Mouse (Mus musculus): ENCODE measurements around the gene Gm10097. TPM values are rescaled to one million over a fixed set of nuclear protein-coding genes. Genes with fewer than 3 reads are reported as not detected.

The Gm10097 gene
- polyA plus RNA-seq (2015; fragmentation: Nextera tagmentation; extraction: Ambion mirVana), result 0.07 and 0.21 TPM in 2 replicates

- Histone ChIP-seq H3K9me3 (no peaks in the 10 kb centered on the region), H3K9ac (no peak within 1 kb of the TSS), H3K27ac (no peak within 1 kb of the TSS), H3K36me3 (peaks cover 4% of the 10 kb centered on the region; the same call in 1 of the 2 replicates), H3K4me3 (no peak within 1 kb of the TSS), H3K4me1 (peaks cover 8% of the 10 kb centered on the region), H3K4me2 (no peak within 1 kb of the TSS), H3K27me3 (no peaks in the 10 kb centered on the region)
- no peak for ATAC-seq (ENCODE audit: insufficient number of reproducible peaks, insufficient read depth, low FRiP score, low TSS enrichment, low read depth)
- WGBS, result 81% methylated on average over 14 of the region's 14 CpGs
Measured at GRCm38 (mm10) chr10:5068676-5069265, at the start of gene Gm10097. Gm10097 (plus strand) TSS chr10:5069192.

GRCm38 (mm10) chr10:5025906-5026305 is 43.1 kb upstream of the Gm10097 start:
- Histone ChIP-seq H3K9ac (no peak overlapping the region), H3K27me3 (no peaks in the 10 kb centered on the region), H3K4me2 (no peak overlapping the region), H3K27ac (no peak overlapping the region), H3K4me3 (no peak overlapping the region), H3K36me3 (0 out of 2 replicates have a peak, but pooled peaks cover 12% of the 10 kb centered on the region), H3K4me1 (no peaks in the 10 kb centered on the region), H3K9me3 (no peaks in the 10 kb centered on the region)
- 95% methylated on average over 4 of the region's 4 CpGs for WGBS
- ATAC-seq (ENCODE audit: insufficient number of reproducible peaks, insufficient read depth, low FRiP score, low TSS enrichment, low read depth), result no peak

- Histone ChIP-seq H3K36me3 (peaks cover 13% of the 10 kb centered on the region; the same call in 1 of the 2 replicates), H3K27ac (no peak overlapping the region), H3K4me3 (no peak overlapping the region), H3K27me3 (no peaks in the 10 kb centered on the region), H3K4me1 (no peaks in the 10 kb centered on the region), H3K9ac (no peak overlapping the region), H3K9me3 (no peaks in the 10 kb centered on the region), H3K4me2 (no peak overlapping the region)
- 80% methylated on average over 1 of the region's 1 CpGs for WGBS
- no peak for ATAC-seq (ENCODE audit: insufficient number of reproducible peaks, insufficient read depth, low FRiP score, low TSS enrichment, low read depth)
Measured at GRCm38 (mm10) chr10:5027208-5027607, 41.8 kb upstream of the Gm10097 start.

- H3K4me3 ChIP-seq, result no peak overlapping the region
- no peak overlapping the region for H3K4me2 ChIP-seq
- H3K36me3 ChIP-seq, result peaks cover 20% of the 10 kb centered on the region; the same call in 1 of the 2 replicates
- H3K9ac ChIP-seq, result no peak overlapping the region
- no peaks in the 10 kb centered on the region for H3K9me3 ChIP-seq
- 83% methylated on average over 9 of the region's 9 CpGs for WGBS
- no peaks in the 10 kb centered on the region for H3K27me3 ChIP-seq
- ATAC-seq (ENCODE audit: insufficient number of reproducible peaks, insufficient read depth, low FRiP score, low TSS enrichment, low read depth), result no peak
- no peak overlapping the region for H3K27ac ChIP-seq
- H3K4me1 ChIP-seq, result no peaks in the 10 kb centered on the region
Measured at GRCm38 (mm10) chr10:5028301-5028700, 40.7 kb upstream of the Gm10097 start.

- WGBS, result 57% methylated on average over 2 of the region's 2 CpGs
- no peak for ATAC-seq (ENCODE audit: insufficient number of reproducible peaks, insufficient read depth, low FRiP score, low TSS enrichment, low read depth)
Measured at GRCm38 (mm10) chr10:5029161-5029560, 39.8 kb upstream of the Gm10097 start.

GRCm38 (mm10) chr10:5029883-5030282 is 39.1 kb upstream of the Gm10097 start:
- 79% methylated on average over 1 of the region's 1 CpGs for WGBS
- no peaks in the 10 kb centered on the region for H3K9me3 ChIP-seq
- H3K27ac ChIP-seq, result no peak overlapping the region
- ATAC-seq (ENCODE audit: insufficient number of reproducible peaks, insufficient read depth, low FRiP score, low TSS enrichment, low read depth), result no peak
- no peak overlapping the region for H3K4me2 ChIP-seq
- no peaks in the 10 kb centered on the region for H3K27me3 ChIP-seq
- peaks cover 20% of the 10 kb centered on the region; the same call in 1 of the 2 replicates for H3K36me3 ChIP-seq
- H3K9ac ChIP-seq, result no peak overlapping the region
- H3K4me1 ChIP-seq, result no peaks in the 10 kb centered on the region
- no peak overlapping the region for H3K4me3 ChIP-seq

More at GRCm38 (mm10) chr10:5029161-5029560, 39.8 kb upstream of the Gm10097 start:
- Histone ChIP-seq H3K27ac (no peak overlapping the region), H3K4me2 (no peak overlapping the region), H3K4me3 (no peak overlapping the region), H3K9ac (no peak overlapping the region), H3K27me3 (no peaks in the 10 kb centered on the region), H3K9me3 (no peaks in the 10 kb centered on the region), H3K36me3 (peaks cover 20% of the 10 kb centered on the region; the same call in 1 of the 2 replicates), H3K4me1 (no peaks in the 10 kb centered on the region)

- no peaks in the 10 kb centered on the region for H3K9me3 ChIP-seq
- H3K27me3 ChIP-seq, result no peaks in the 10 kb centered on the region
- H3K36me3 ChIP-seq, result peaks cover 32% of the 10 kb centered on the region
- H3K4me2 ChIP-seq, result no peak overlapping the region
- 78% methylated on average over 15 of the region's 15 CpGs for WGBS
- H3K27ac ChIP-seq, result no peak overlapping the region
- ATAC-seq (ENCODE audit: insufficient number of reproducible peaks, insufficient read depth, low FRiP score, low TSS enrichment, low read depth), result no peak
- no peaks in the 10 kb centered on the region for H3K4me1 ChIP-seq
- H3K9ac ChIP-seq, result no peak overlapping the region
- H3K4me3 ChIP-seq, result no peak overlapping the region
Measured at GRCm38 (mm10) chr10:5032192-5033048, 36.6 kb upstream of the Gm10097 start.

- 80% methylated on average over 8 of the region's 8 CpGs for WGBS
Measured at GRCm38 (mm10) chr10:5041254-5041653, 27.7 kb upstream of the Gm10097 start.

GRCm38 (mm10) chr10:5044481-5044880 is 24.5 kb upstream of the Gm10097 start:
- no peak overlapping the region for H3K9ac ChIP-seq
- H3K4me1 ChIP-seq, result peaks cover 6% of the 10 kb centered on the region; the same call in 1 of the 2 replicates
- no peaks in the 10 kb centered on the region for H3K27me3 ChIP-seq
- no peak overlapping the region for H3K4me3 ChIP-seq
- ATAC-seq (ENCODE audit: insufficient number of reproducible peaks, insufficient read depth, low FRiP score, low TSS enrichment, low read depth), result no peak
- 87% methylated on average over 8 of the region's 8 CpGs for WGBS
- no peaks in the 10 kb centered on the region for H3K9me3 ChIP-seq
- H3K4me2 ChIP-seq, result no peak overlapping the region
- peaks cover 50% of the 10 kb centered on the region for H3K36me3 ChIP-seq
- H3K27ac ChIP-seq, result no peak overlapping the region

More at GRCm38 (mm10) chr10:5041254-5041653, 27.7 kb upstream of the Gm10097 start:
- Histone ChIP-seq H3K27ac (no peak overlapping the region), H3K4me2 (no peak overlapping the region), H3K4me3 (no peak overlapping the region), H3K36me3 (peaks cover 40% of the 10 kb centered on the region), H3K9ac (no peak overlapping the region), H3K9me3 (no peaks in the 10 kb centered on the region), H3K27me3 (no peaks in the 10 kb centered on the region), H3K4me1 (peaks cover 6% of the 10 kb centered on the region; the same call in 1 of the 2 replicates)
- ATAC-seq (ENCODE audit: insufficient number of reproducible peaks, insufficient read depth, low FRiP score, low TSS enrichment, low read depth), result no peak

GRCm38 (mm10) chr10:5045213-5045612 is 23.8 kb upstream of the Gm10097 start:
- Histone ChIP-seq H3K4me2 (no peak overlapping the region), H3K4me3 (no peak overlapping the region), H3K9ac (no peak overlapping the region), H3K4me1 (peaks cover 6% of the 10 kb centered on the region; the same call in 1 of the 2 replicates), H3K27me3 (no peaks in the 10 kb centered on the region), H3K27ac (no peak overlapping the region), H3K36me3 (peaks cover 43% of the 10 kb centered on the region), H3K9me3 (no peaks in the 10 kb centered on the region)
- ATAC-seq (ENCODE audit: insufficient number of reproducible peaks, insufficient read depth, low FRiP score, low TSS enrichment, low read depth), result no peak
- 71% methylated on average over 7 of the region's 7 CpGs for WGBS

GRCm38 (mm10) chr10:5045671-5046070 is 23.3 kb upstream of the Gm10097 start:
- Histone ChIP-seq H3K4me3 (no peak overlapping the region), H3K27me3 (no peaks in the 10 kb centered on the region), H3K4me2 (no peak overlapping the region), H3K9me3 (no peaks in the 10 kb centered on the region), H3K9ac (no peak overlapping the region), H3K4me1 (peaks cover 6% of the 10 kb centered on the region; the same call in 1 of the 2 replicates), H3K36me3 (peaks cover 38% of the 10 kb centered on the region), H3K27ac (no peak overlapping the region)
- WGBS, result 78% methylated on average over 5 of the region's 5 CpGs
- no peak for ATAC-seq (ENCODE audit: insufficient number of reproducible peaks, insufficient read depth, low FRiP score, low TSS enrichment, low read depth)
